Mouse (Mus musculus): Measurements from ENCODE around the gene Traf7. TPM values are rescaled to one million over a fixed set of nuclear protein-coding genes. Genes with fewer than 3 reads are reported as not detected.
A peak's percentile ranks its signal among the peaks of the same experiment; 100 is the strongest.

Traf7 gene
- total and polyA plus RNA-seq, 3 experiments: 109 to 176 (median 122) TPM

DNA sequence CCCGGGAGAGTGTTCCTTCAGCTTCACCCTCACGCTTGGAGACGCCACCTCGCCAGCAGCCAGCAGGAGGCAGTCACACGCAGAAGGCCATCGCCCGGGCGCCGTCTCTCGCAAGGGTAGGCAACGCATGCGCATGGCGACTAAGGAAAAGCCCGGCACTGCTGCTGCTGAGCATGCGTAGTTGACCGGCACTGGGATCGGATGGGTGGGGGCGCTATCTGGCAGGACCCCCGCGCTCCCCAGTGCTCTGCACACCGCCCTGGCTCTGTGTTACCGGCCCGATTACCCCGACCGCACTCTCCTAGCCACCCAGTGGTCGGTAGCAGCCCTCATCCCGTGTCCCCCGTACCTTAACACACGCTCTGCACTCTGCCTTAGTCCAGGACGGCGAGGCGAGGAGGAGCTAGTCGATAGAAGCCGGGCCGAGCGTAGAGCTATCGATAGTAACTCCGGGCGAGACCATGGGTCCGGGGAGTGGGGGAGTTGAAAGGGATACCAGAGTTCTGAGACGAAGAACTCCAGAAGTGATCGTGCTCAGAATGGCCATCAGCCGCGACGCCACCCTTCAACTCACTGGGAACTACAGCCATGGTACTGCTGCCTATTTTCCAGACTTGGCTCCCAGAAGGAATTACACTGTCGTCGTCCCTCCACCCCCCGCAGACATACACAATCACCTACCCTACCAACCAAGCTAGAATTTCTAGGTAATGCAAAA is 48.9 kb downstream of the Traf7 start, which contains the start of gene Mlst8 (continued):
- TF ChIP-seq TBP (conservative IDR thresholded peaks at IDR 0.05; ENCODE audit: low read depth, low read length): peak; percentile 34; the same call in 1 of the 2 replicates
- TF ChIP-seq MAZ (IDR thresholded peaks at IDR 0.05; ENCODE audit: low read depth, low read length): peak; percentile 80; the same call in 1 of the 2 replicates
- TF ChIP-seq NRF1 (IDR thresholded peaks at IDR 0.05; ENCODE audit: low read depth, low read length): peak; percentile 98
- TF ChIP-seq IRF4 (IDR thresholded peaks at IDR 0.05; ENCODE audit: low read depth, low read length): 0 out of 2 replicates have a peak, but pooled peaks have one; percentile 27

- Histone ChIP-seq H3K4me2 (ENCODE audit: insufficient read depth, low read depth, poor library complexity, severe bottlenecking) (peak overlapping the region; percentile 77), H3K9me3 (replicated peaks; ENCODE audit: low read length) (no peaks in the 10 kb centered on the region), H3K4me1 (ENCODE audit: control insufficient read depth in 1 of 2, insufficient read depth in 2 of 2) (peaks cover 7 to 22% of the 10 kb centered on the region in 2 experiments; a peak in 3 of 4 replicates), H3K27me3 (replicated peaks) (no peaks in the 10 kb centered on the region), H3K36me3 (replicated peaks in 1 of 2; ENCODE audit: control insufficient read depth in 1 of 2, insufficient read depth in 1 of 2, low read length in 1 of 2) (peaks cover 34 to 48% of the 10 kb centered on the region in 2 experiments), H3K79me2 (replicated peaks; ENCODE audit: control insufficient read depth, extremely low read depth, insufficient read depth, poor library complexity, severe bottlenecking) (no peaks in the 10 kb centered on the region), H3K9ac (ENCODE audit: insufficient read depth, low read depth) (peak overlapping the region; percentile 61), H3K27ac (ENCODE audit: insufficient read depth, low read depth) (no peak overlapping the region), H3K4me3 (replicated peaks in 1 of 3; ENCODE audit: low read depth in 2 of 3, low read length in 2 of 3, poor library complexity in 1 of 3) (peak overlapping the region; percentile 36 to 81 (median 72))
- TF ChIP-seq EP300 (IDR thresholded peaks at IDR 0.05; ENCODE audit: low read length) (no peak), CTCF (conservative IDR thresholded peaks at IDR 0.05 in 1 of 2, IDR thresholded peaks at IDR 0.05 in 1 of 2; ENCODE audit: low read depth in 2 of 2, low read length in 2 of 2) (no peak), BHLHE40 (IDR thresholded peaks at IDR 0.05; ENCODE audit: low read depth, low read length) (no peak), NRF1 (IDR thresholded peaks at IDR 0.05; ENCODE audit: low read depth, low read length) (no peak), TCF12 (IDR thresholded peaks at IDR 0.05; ENCODE audit: low read depth, low read length) (no peak), MAZ (IDR thresholded peaks at IDR 0.05; ENCODE audit: low read depth, low read length) (no peak), ETS1 (conservative IDR thresholded peaks at IDR 0.05; ENCODE audit: low read depth, low read length) (no peak), E2F4 (IDR thresholded peaks at IDR 0.05; ENCODE audit: insufficient replicate concordance, low read depth, low read length) (no peak), GABPA (IDR thresholded peaks at IDR 0.05; ENCODE audit: insufficient replicate concordance, low read depth, low read length) (no peak), CHD2 (IDR thresholded peaks at IDR 0.05; ENCODE audit: low read length) (no peak)
- no peak for DNase-seq (ENCODE audit: extremely low read depth)
- in situ Hi-C loops (cut with MboI; ENCODE audit: low pct_ligation_motif_present, low pct_unique_long_range_greater_than_20kb, low sequenced_read_pairs) (loop anchor here (5.0 kb wide), 1 partner anchor 54 kb away; the partner anchor contains the start of gene Rab26), dilution Hi-C loops (cut with MboI; ENCODE audit: extremely low pct_ligation_motif_present, extremely low pct_unique_long_range_greater_than_20kb, low sequenced_read_pairs) (no loop called here)
These were observed 49.6 kb downstream of the Traf7 start for GRCm38 (mm10) chr17:24477985-24478600.
